Mouse (Mus musculus): ENCODE measurements around the gene Gm20388. TPM values are rescaled to one million over a fixed set of nuclear protein-coding genes. Genes with fewer than 3 reads are reported as not detected.

Gene Gm20388
- total RNA-seq (2021): 10 to 100 TPM in 1 of 2 experiments, not detected in 1; 18.6 TPM

GRCm38 (mm10) chr8:119910547-119911257 is at the start of gene Gm20388:
Gene Gm20388 (plus strand): TSS chr8:119910841.
- DNase-seq (ENCODE audit: low spot score in 2 of 2): peak; percentile 91 to 94
- intact Hi-C loops (cut with DNase I): no loop called here

GRCm38 (mm10) chr8:119861706-119862389 is 48.8 kb upstream of the Gm20388 start, which contains the start of gene Klhl36:
Gene Klhl36 (plus strand): TSS chr8:119862266.
- intact Hi-C loops (cut with DNase I): loop anchor here (5.0 kb wide), 1 partner anchor 210 kb away; no protein-coding TSS in a partner anchor
- DNase-seq (ENCODE audit: low spot score in 2 of 2): peak; percentile 92 to 96

DNA sequence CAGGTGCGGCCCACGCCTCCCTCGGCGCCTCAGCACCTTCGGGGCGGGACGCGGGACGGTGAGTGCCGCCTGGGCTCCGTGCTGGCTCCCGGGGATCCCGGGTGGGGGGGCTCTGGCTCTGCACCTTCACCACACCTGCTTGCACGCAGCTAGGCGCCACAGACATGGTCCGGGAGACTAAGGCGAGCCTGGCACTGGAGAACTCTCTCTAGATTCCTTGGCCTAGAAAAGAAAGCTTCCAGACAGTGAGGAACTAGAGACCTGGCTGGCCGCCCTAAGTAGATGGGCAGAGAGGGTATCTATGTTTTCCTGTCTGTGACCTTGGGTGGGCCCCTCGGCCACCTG is 48.3 kb upstream of the Gm20388 start:
- no peak for DNase-seq (ENCODE audit: low spot score in 2 of 2)
- intact Hi-C loops (cut with DNase I): loop anchor here (5.0 kb wide), 1 partner anchor 210 kb away; no protein-coding TSS in a partner anchor

- peak in 1 of 2 experiments; percentile 20 for DNase-seq (ENCODE audit: low spot score in 2 of 2)
These were observed 47.9 kb upstream of the Gm20388 start for GRCm38 (mm10) chr8:119862749-119863148.

GRCm38 (mm10) chr8:119869616-119870015 is 41.0 kb upstream of the Gm20388 start:
- no peak for DNase-seq (ENCODE audit: low spot score in 2 of 2)
- intact Hi-C loops (cut with DNase I): no loop called here

More at GRCm38 (mm10) chr8:119862749-119863148, 47.9 kb upstream of the Gm20388 start:
- intact Hi-C loops (cut with DNase I): loop anchor here (5.0 kb wide), 1 partner anchor 210 kb away; no protein-coding TSS in a partner anchor

DNA sequence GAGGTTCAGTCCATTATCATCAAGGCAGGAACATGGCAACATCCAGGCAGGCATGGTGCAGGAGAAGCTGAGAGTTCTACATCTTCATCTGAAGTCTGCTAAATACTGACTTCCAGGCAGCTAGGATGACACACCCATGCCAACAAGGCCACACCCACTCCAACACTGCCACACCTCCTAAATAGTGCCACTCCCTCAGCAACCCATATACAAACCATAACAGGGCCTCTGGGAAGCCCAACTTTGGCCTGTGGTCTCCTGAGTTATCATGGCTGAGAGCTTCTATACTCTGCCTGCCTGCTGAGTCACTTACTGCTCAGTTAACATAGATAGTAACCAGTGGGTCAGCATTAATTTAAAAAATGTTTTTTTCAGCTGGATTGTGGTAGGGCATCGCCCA is 37.5 kb upstream of the Gm20388 start:
- intact Hi-C loops (cut with DNase I): no loop called here
- DNase-seq (ENCODE audit: low spot score in 2 of 2): no peak

- intact Hi-C loops (cut with DNase I): no loop called here
These were observed 29.3 kb upstream of the Gm20388 start for GRCm38 (mm10) chr8:119881301-119881700.

GRCm38 (mm10) chr8:119881917-119882316 is 28.7 kb upstream of the Gm20388 start:
- DNase-seq (ENCODE audit: low spot score in 2 of 2): no peak
- intact Hi-C loops (cut with DNase I): no loop called here

More at GRCm38 (mm10) chr8:119881301-119881700, 29.3 kb upstream of the Gm20388 start:
- no peak for DNase-seq (ENCODE audit: low spot score in 2 of 2)

GRCm38 (mm10) chr8:119883281-119883680 is 27.4 kb upstream of the Gm20388 start:
- intact Hi-C loops (cut with DNase I): no loop called here
- DNase-seq (ENCODE audit: low spot score in 2 of 2): no peak

DNA sequence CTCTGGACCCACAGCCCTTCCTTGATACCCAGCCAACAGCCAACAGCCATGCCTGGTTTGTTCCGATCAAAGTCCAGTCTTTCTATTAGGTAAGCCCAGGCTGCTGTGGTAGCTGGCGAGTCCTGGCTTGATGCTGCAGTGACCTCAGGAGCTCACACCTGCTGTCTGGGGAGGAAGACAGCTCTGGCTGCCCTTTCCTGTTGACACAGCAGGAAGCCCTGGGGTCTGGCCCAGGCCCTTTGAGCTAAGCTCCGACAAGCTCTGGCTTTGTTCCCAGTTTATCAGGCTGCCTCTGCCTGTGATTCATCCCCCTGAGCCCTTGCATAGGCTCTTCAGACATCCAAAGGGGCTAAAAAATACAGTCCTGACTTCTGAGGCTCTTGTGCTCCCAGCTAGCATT is 25.0 kb upstream of the Gm20388 start:
- no peak for DNase-seq (ENCODE audit: low spot score in 2 of 2)
- intact Hi-C loops (cut with DNase I): no loop called here

- intact Hi-C loops (cut with DNase I): no loop called here
- no peak for DNase-seq (ENCODE audit: low spot score in 2 of 2)
These were observed 23.5 kb upstream of the Gm20388 start for GRCm38 (mm10) chr8:119887130-119887529.

GRCm38 (mm10) chr8:119888012-119888411 is 22.6 kb upstream of the Gm20388 start:
- intact Hi-C loops (cut with DNase I): no loop called here

DNA sequence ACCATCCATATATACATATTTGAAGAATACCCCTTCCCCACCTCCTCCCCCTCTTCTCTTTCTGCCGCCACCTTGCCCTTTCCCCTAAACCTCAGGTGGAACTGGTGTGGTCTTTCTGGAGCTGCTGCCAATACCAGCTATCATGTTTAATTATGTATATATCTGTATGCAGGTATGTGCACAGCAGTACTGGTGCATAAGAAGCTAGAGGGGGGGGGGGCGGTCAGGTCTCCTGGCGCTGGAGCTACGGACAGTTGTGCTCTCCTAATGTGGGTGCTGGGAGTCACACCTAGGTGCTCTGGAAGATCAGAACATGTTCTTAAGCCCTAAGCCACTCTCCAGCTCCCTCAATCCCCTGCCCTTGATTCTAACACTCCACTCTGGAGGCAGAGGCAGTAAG is 13.6 kb upstream of the Gm20388 start:
- intact Hi-C loops (cut with DNase I): no loop called here
- DNase-seq (ENCODE audit: low spot score in 2 of 2): no peak

More at GRCm38 (mm10) chr8:119888012-119888411, 22.6 kb upstream of the Gm20388 start:
- no peak for DNase-seq (ENCODE audit: low spot score in 2 of 2)

GRCm38 (mm10) chr8:119897933-119898332 is 12.7 kb upstream of the Gm20388 start:
- intact Hi-C loops (cut with DNase I): no loop called here
- no peak for DNase-seq (ENCODE audit: low spot score in 2 of 2)

GRCm38 (mm10) chr8:119901349-119901748 is 9.3 kb upstream of the Gm20388 start:
- DNase-seq (ENCODE audit: low spot score in 2 of 2): no peak
- intact Hi-C loops (cut with DNase I): no loop called here

GRCm38 (mm10) chr8:119901952-119902351 is 8.7 kb upstream of the Gm20388 start:
- no peak for DNase-seq (ENCODE audit: low spot score in 2 of 2)
- intact Hi-C loops (cut with DNase I): no loop called here

GRCm38 (mm10) chr8:119904323-119904911 is 6.2 kb upstream of the Gm20388 start:
- intact Hi-C loops (cut with DNase I): no loop called here
- DNase-seq (ENCODE audit: low spot score in 2 of 2): no peak

DNA sequence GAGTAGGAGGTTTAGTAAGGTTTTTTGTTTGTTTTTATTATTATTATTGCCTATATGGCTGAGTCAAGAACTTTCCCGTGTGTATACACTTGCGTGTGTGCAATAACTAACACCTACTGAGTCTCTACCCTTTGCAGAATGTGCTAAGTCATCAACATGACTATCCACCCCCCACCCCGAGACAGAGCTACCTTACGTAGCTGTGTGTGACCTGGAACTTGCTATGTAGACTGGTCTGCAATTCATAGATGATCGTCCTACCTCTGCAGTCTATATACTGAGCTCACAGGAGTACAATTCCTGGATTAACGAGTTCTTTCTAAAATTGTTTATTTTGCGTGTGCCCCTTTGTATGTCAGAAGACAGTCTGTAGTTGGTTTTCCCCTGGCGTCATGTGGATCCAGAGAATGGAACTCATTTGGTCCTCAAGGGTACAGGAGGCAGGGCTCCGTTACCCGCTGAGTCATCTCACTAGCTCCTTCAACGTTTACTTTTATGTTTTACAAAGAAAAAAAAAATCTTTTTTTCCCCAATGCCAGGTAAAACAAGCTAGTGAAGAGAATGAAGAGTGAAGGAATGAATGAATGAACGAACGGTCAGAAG is 596 bp upstream of the Gm20388 start, which contains the start of gene Usp10:
Usp10 (plus strand) TSS at position 417 of the 603 bp plus-strand sequence.
- intact Hi-C loops (cut with DNase I): no loop called here

DNA sequence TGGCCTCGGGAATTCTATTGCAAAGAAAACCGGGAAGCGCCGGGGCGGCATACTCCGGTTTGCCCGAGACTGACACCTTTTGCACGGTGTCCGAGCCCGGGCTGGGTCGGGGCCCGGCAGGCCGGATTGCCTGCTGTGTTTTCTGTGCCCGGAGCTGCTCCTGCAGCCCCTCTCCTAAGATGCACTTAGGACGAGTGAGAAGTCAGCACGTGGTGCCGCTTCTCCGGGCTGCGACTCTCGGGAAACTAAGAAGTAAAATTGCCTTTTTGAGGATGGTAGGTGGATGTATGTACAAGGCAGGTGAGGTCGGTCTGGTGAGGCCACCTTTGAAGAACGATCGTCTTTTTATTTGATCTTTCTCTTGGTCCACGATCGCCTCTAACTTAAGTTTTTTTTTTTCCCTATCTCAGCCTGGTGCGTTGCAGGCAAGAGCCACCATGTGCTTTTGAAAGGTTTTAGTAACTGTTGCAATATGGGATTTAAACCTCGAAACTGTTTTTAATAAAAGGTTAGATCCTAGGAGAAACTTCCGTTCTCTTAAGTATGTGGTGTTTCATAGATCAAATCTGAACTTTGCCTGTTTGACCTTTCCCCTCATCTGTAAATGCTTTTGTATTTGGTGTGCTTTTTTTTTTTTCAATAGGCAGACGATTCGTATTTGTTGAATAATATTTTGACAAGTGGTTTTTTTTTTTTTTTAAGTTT is 769 bp downstream of the Gm20388 start:
- no peak for DNase-seq (ENCODE audit: low spot score in 2 of 2)
- intact Hi-C loops (cut with DNase I): no loop called here

More for the DNA sequence above, 596 bp upstream of the Gm20388 start, which contains the start of gene Usp10:
- peak; percentile 30 for DNase-seq (ENCODE audit: low spot score in 2 of 2)
